Mouse (Mus musculus): Measurements from ENCODE around the gene Tspan18.

GRCm38 (mm10) chr2:93287348-93287747, 47.0 kb downstream of the Tspan18 start:
- TF ChIP-seq CTCF (conservative IDR thresholded peaks at IDR 0.05; ENCODE audit: low read length) (no peak), POU5F1 (IDR thresholded peaks at IDR 0.05; ENCODE audit: borderline replicate concordance, low read length) (no peak)
